Mouse (Mus musculus): ENCODE results near the gene Ssr2.

GRCm38 (mm10) chr3:88635506-88636275 lies 60.0 kb downstream of the Ssr2 start:
- TF ChIP-seq CTCF (IDR thresholded peaks at IDR 0.05; ENCODE audit: low read depth) = no peak
- no peak for TF ChIP-seq EP300 (optimal IDR thresholded peaks at IDR 0.05)

Data from stomach, postnatal 0 days (tissue).